ENCODE assay signal across 10 mouse cellular contexts in genomic region chr17:34003426-34003825, GRCm38 (mm10). TPM values are rescaled to one million over a fixed set of nuclear protein-coding genes. Genes with fewer than 3 reads are reported as not detected.
DNase-seq lines count a peak whose midpoint lies in the region; ATAC-seq and TF ChIP-seq lines count a peak whose summit lies in the region.
"Had no signal": no experiment of that assay in that cellular context is flagged by ENCODE, and none has a peak within 500 bp of the region (broad histone marks: within the 10 kb centered on the region; RNA-seq: fewer than 3 reads in every experiment).

No protein-coding gene starts in this region.

- no peak overlapping the region for H3K9ac ChIP-seq in forebrain, embryonic 13.5 days
- no peak overlapping the region for H3K9ac ChIP-seq in lung, postnatal 0 days (replicated peaks; ENCODE audit: low read depth)
- H3K9ac ChIP-seq: lung, embryonic 15.5 days; stomach, embryonic 15.5 days had no signal

- no peaks in the 10 kb centered on the region for H3K9me3 ChIP-seq in forebrain, embryonic 10.5 days
- H3K9me3 ChIP-seq in forebrain, embryonic 13.5 days (replicated peaks), result no peaks in the 10 kb centered on the region
- H3K9me3 ChIP-seq in lung, postnatal 0 days (ENCODE audit: low read length), result no peaks in the 10 kb centered on the region
- H3K9me3 ChIP-seq: lung, embryonic 15.5 days; stomach, embryonic 15.5 days had no signal

- intact Hi-C loops in left cerebral cortex, postnatal 4 days (cut with DNase I), result no loop called here
- intact Hi-C loops in left cerebral cortex, postnatal 25 days (cut with DNase I), result no loop called here

- H3K4me3 ChIP-seq in forebrain, embryonic 10.5 days, result no peak overlapping the region
- H3K4me3 ChIP-seq in forebrain, embryonic 13.5 days, result no peak overlapping the region
- no peak overlapping the region for H3K4me3 ChIP-seq in lung, postnatal 0 days (ENCODE audit: low read depth, low read length)
- H3K4me3 ChIP-seq: lung, embryonic 15.5 days; stomach, embryonic 15.5 days had no signal

- TF ChIP-seq EP300 in lung, postnatal 0 days (IDR thresholded peaks at IDR 0.05), result no peak

- no peaks in the 10 kb centered on the region for H3K36me3 ChIP-seq in forebrain, embryonic 10.5 days (replicated peaks)
- no peaks in the 10 kb centered on the region for H3K36me3 ChIP-seq in forebrain, embryonic 13.5 days (ENCODE audit: poor library complexity, severe bottlenecking)
- H3K36me3 ChIP-seq in lung, postnatal 0 days (ENCODE audit: insufficient read depth, low read length), result no peaks in the 10 kb centered on the region
- H3K36me3 ChIP-seq: lung, embryonic 15.5 days; stomach, embryonic 15.5 days had no signal

- ATAC-seq in forebrain, embryonic 13.5 days, result no peak
- no peak for ATAC-seq in lung, postnatal 0 days

- TF ChIP-seq CTCF in lung, postnatal 0 days (IDR thresholded peaks at IDR 0.05), result peak; percentile 87

- 3% methylated on average over 5 of the region's 5 CpGs for WGBS in forebrain, embryonic 10.5 days
- 5% methylated on average over 5 of the region's 5 CpGs for WGBS in forebrain, embryonic 13.5 days
- WGBS in lung, postnatal 0 days, result 5% methylated on average over 5 of the region's 5 CpGs

- H3K27ac ChIP-seq in forebrain, embryonic 10.5 days, result no peak overlapping the region
- H3K27ac ChIP-seq in forebrain, embryonic 13.5 days, result no peak overlapping the region
- H3K27ac ChIP-seq in lung, postnatal 0 days (ENCODE audit: low read length), result no peak overlapping the region
- H3K27ac ChIP-seq: lung, embryonic 15.5 days; stomach, embryonic 15.5 days had no signal

- peak; percentile 66 for DNase-seq in forebrain, embryonic 10.5 days (ENCODE audit: extremely low spot score, low spot score)
- peak; percentile 47 for DNase-seq in left cerebral cortex, postnatal 4 days
- no peak for DNase-seq in left cerebral cortex, postnatal 25 days (ENCODE audit: low spot score in 2 of 2)
- DNase-seq in MN1 (ENCODE audit: low spot score), result peak; percentile 21
- DNase-seq in lung, postnatal 0 days (ENCODE audit: low spot score), result peak; percentile 15
- DNase-seq in ovary, adult 18-20 months (ENCODE audit: low spot score), result no peak
- DNase-seq in ovary, postnatal 36 days (ENCODE audit: low spot score), result no peak

- H3K4me2 ChIP-seq in forebrain, embryonic 13.5 days, result no peak overlapping the region
- no peak overlapping the region for H3K4me2 ChIP-seq in lung, postnatal 0 days (replicated peaks; ENCODE audit: low read depth, low read length)
- H3K4me2 ChIP-seq: lung, embryonic 15.5 days; stomach, embryonic 15.5 days had no signal

- H3K27me3 ChIP-seq in forebrain, embryonic 10.5 days (ENCODE audit: poor library complexity, severe bottlenecking), result peaks cover 39% of the 10 kb centered on the region
- peaks cover 39% of the 10 kb centered on the region for H3K27me3 ChIP-seq in forebrain, embryonic 13.5 days
- H3K27me3 ChIP-seq in lung, postnatal 0 days (replicated peaks; ENCODE audit: insufficient read depth, low read length), result no peaks in the 10 kb centered on the region

- H3K4me1 ChIP-seq in forebrain, embryonic 10.5 days, result peaks cover 20% of the 10 kb centered on the region
- peaks cover 11% of the 10 kb centered on the region for H3K4me1 ChIP-seq in forebrain, embryonic 13.5 days
- H3K4me1 ChIP-seq in lung, postnatal 0 days (ENCODE audit: insufficient read depth, low read depth, low read length), result no peaks in the 10 kb centered on the region

RNA-seq across cellular contexts. Expression of gene H2-K1, which starts 3.3 kb away (rescaled TPM):
- 51.2 and 51.8 TPM in 2 replicates for polyA plus RNA-seq in forebrain, embryonic 10.5 days (2016; fragmentation: Nextera tagmentation; extraction: Ambion mirVana)
- 12.9 and 24.0 TPM in 2 replicates for polyA plus RNA-seq in forebrain, embryonic 13.5 days (2015; fragmentation: Nextera tagmentation; extraction: Ambion mirVana)
- total RNA-seq in left cerebral cortex, postnatal 4 days (2021), result 10 to 100 TPM in 1 of 2 experiments, 1 to 10 TPM in 1; 8.2 to 13.8 TPM
- 10 to 100 TPM; 12.3 to 15.9 TPM for total RNA-seq in left cerebral cortex, postnatal 25 days (2021)
- polyA plus RNA-seq in lung, postnatal 0 days (2015; fragmentation: Nextera tagmentation; extraction: Ambion mirVana), result 213 and 222 TPM in 2 replicates

RNA-seq across cellular contexts. Expression of gene Ring1, which starts 21.1 kb away (rescaled TPM):
- 11.4 and 12.4 TPM in 2 replicates for polyA plus RNA-seq in forebrain, embryonic 10.5 days (2016; fragmentation: Nextera tagmentation; extraction: Ambion mirVana)
- 12.4 and 15.3 TPM in 2 replicates for polyA plus RNA-seq in forebrain, embryonic 13.5 days (2015; fragmentation: Nextera tagmentation; extraction: Ambion mirVana)
- total RNA-seq in left cerebral cortex, postnatal 4 days (2021), result 10 to 100 TPM; 23.6 to 28.2 TPM
- total RNA-seq in left cerebral cortex, postnatal 25 days (2021), result 10 to 100 TPM; 28.4 to 32.2 TPM
- 18.8 and 19.1 TPM in 2 replicates for polyA plus RNA-seq in lung, postnatal 0 days (2015; fragmentation: Nextera tagmentation; extraction: Ambion mirVana)

RNA-seq across cellular contexts. Expression of gene H2-Ke6, which starts 24.4 kb away (rescaled TPM):
- polyA plus RNA-seq in forebrain, embryonic 10.5 days (2016; fragmentation: Nextera tagmentation; extraction: Ambion mirVana), result 95.4 and 96.4 TPM in 2 replicates
- 76.0 and 88.0 TPM in 2 replicates for polyA plus RNA-seq in forebrain, embryonic 13.5 days (2015; fragmentation: Nextera tagmentation; extraction: Ambion mirVana)
- total RNA-seq in left cerebral cortex, postnatal 4 days (2021), result 10 to 100 TPM; 41.6 to 45.2 TPM
- total RNA-seq in left cerebral cortex, postnatal 25 days (2021), result 10 to 100 TPM; 33.3 to 35.1 TPM
- polyA plus RNA-seq in lung, postnatal 0 days (2015; fragmentation: Nextera tagmentation; extraction: Ambion mirVana), result 57.9 and 59.8 TPM in 2 replicates

RNA-seq across cellular contexts. Expression of gene Slc39a7, which starts 28.1 kb away (rescaled TPM):
- 203 and 206 TPM in 2 replicates for polyA plus RNA-seq in forebrain, embryonic 10.5 days (2016; fragmentation: Nextera tagmentation; extraction: Ambion mirVana)
- 139 and 159 TPM in 2 replicates for polyA plus RNA-seq in forebrain, embryonic 13.5 days (2015; fragmentation: Nextera tagmentation; extraction: Ambion mirVana)
- total RNA-seq in left cerebral cortex, postnatal 4 days (2021), result 10 to 100 TPM; 96.3 to 98.7 TPM
- 10 to 100 TPM; 96.2 to 98.6 TPM for total RNA-seq in left cerebral cortex, postnatal 25 days (2021)
- 130 and 131 TPM in 2 replicates for polyA plus RNA-seq in lung, postnatal 0 days (2015; fragmentation: Nextera tagmentation; extraction: Ambion mirVana)

RNA-seq across cellular contexts. Expression of gene Rxrb, which starts 28.2 kb away (rescaled TPM):
- polyA plus RNA-seq in forebrain, embryonic 10.5 days (2016; fragmentation: Nextera tagmentation; extraction: Ambion mirVana), result 44.5 and 48.3 TPM in 2 replicates
- polyA plus RNA-seq in forebrain, embryonic 13.5 days (2015; fragmentation: Nextera tagmentation; extraction: Ambion mirVana), result 52.6 and 57.1 TPM in 2 replicates
- total RNA-seq in left cerebral cortex, postnatal 4 days (2021), result 10 to 100 TPM; 80.7 to 84.9 TPM
- 10 to 100 TPM; 79.5 to 83.1 TPM for total RNA-seq in left cerebral cortex, postnatal 25 days (2021)
- 35.0 and 35.7 TPM in 2 replicates for polyA plus RNA-seq in lung, postnatal 0 days (2015; fragmentation: Nextera tagmentation; extraction: Ambion mirVana)

Comparison
In these comparisons a context has a peak if more than half of its experiments do, and no peak if none do; other contexts are left out.
1. DNase-seq: peak in forebrain, embryonic 10.5 days (single experiment), left cerebral cortex, postnatal 4 days (single experiment), MN1 (single experiment) and lung, postnatal 0 days (single experiment); none in left cerebral cortex, postnatal 25 days (0 of 2), ovary, adult 18-20 months (single experiment) and ovary, postnatal 36 days (single experiment).